Mouse (Mus musculus): ENCODE measurements at regions not wholly inside any gene's neighbourhood (a gene's known extent, or its start where the extent isn't known, plus 50 kb on each side); places are given as distances from the start of the nearest gene placed in this dataset.

- no peak overlapping the region for H3K4me2 ChIP-seq (ENCODE audit: low read depth, low read length)
- H3K27me3 ChIP-seq (ENCODE audit: control insufficient read depth, insufficient read depth, low read length) = no peaks in the 10 kb centered on the region
- ATAC-seq (ENCODE audit: low read depth) = no peak
- H3K36me3 ChIP-seq (ENCODE audit: control insufficient read depth, insufficient read depth, low read length) = no peaks in the 10 kb centered on the region
- no peak overlapping the region for H3K4me3 ChIP-seq (ENCODE audit: low read depth, low read length)
- H3K27ac ChIP-seq (ENCODE audit: low read depth, low read length) = no peak overlapping the region
- H3K9ac ChIP-seq (replicated peaks; ENCODE audit: low read depth, low read length) = no peak overlapping the region
- no peaks in the 10 kb centered on the region for H3K9me3 ChIP-seq (ENCODE audit: control insufficient read depth, low read length)
- H3K4me1 ChIP-seq (ENCODE audit: control insufficient read depth, insufficient read depth, low read length) = no peaks in the 10 kb centered on the region
Measured at GRCm38 (mm10) chr1:45041815-45042214, 269.5 kb upstream of the Col3a1 start.

GRCm38 (mm10) chr1:45043245-45043926 is 268.0 kb upstream of the Col3a1 start:
- H3K4me1 ChIP-seq (ENCODE audit: control insufficient read depth, insufficient read depth, low read length) = no peaks in the 10 kb centered on the region
- no peaks in the 10 kb centered on the region for H3K9me3 ChIP-seq (ENCODE audit: control insufficient read depth, low read length)
- no peak overlapping the region for H3K4me2 ChIP-seq (ENCODE audit: low read depth, low read length)
- no peak overlapping the region for H3K27ac ChIP-seq (ENCODE audit: low read depth, low read length)
- no peak overlapping the region for H3K4me3 ChIP-seq (ENCODE audit: low read depth, low read length)
- no peaks in the 10 kb centered on the region for H3K36me3 ChIP-seq (ENCODE audit: control insufficient read depth, insufficient read depth, low read length)
- no peak overlapping the region for H3K9ac ChIP-seq (replicated peaks; ENCODE audit: low read depth, low read length)
- no peak for ATAC-seq (ENCODE audit: low read depth)
- no peaks in the 10 kb centered on the region for H3K27me3 ChIP-seq (ENCODE audit: control insufficient read depth, insufficient read depth, low read length)

GRCm38 (mm10) chr1:45090841-45091535 is 220.3 kb upstream of the Col3a1 start:
- Histone ChIP-seq H3K36me3 (ENCODE audit: control insufficient read depth, insufficient read depth, low read length) (no peaks in the 10 kb centered on the region), H3K9ac (replicated peaks; ENCODE audit: low read depth, low read length) (no peak overlapping the region), H3K9me3 (ENCODE audit: control insufficient read depth, low read length) (no peaks in the 10 kb centered on the region), H3K27ac (ENCODE audit: low read depth, low read length) (no peak overlapping the region), H3K27me3 (ENCODE audit: control insufficient read depth, insufficient read depth, low read length) (no peaks in the 10 kb centered on the region), H3K4me3 (ENCODE audit: low read depth, low read length) (no peak overlapping the region), H3K4me1 (ENCODE audit: control insufficient read depth, insufficient read depth, low read length) (no peaks in the 10 kb centered on the region), H3K4me2 (ENCODE audit: low read depth, low read length) (no peak overlapping the region)
- peak; percentile 66; the same call in 1 of the 2 replicates for ATAC-seq (ENCODE audit: low read depth)
- WGBS = 78% methylated on average over 10 of the region's 10 CpGs

- H3K36me3 ChIP-seq (ENCODE audit: control insufficient read depth, insufficient read depth, low read length) = no peaks in the 10 kb centered on the region
- no peak overlapping the region for H3K4me2 ChIP-seq (ENCODE audit: low read depth, low read length)
- H3K9ac ChIP-seq (replicated peaks; ENCODE audit: low read depth, low read length) = no peak overlapping the region
- no peak overlapping the region for H3K27ac ChIP-seq (ENCODE audit: low read depth, low read length)
- H3K4me3 ChIP-seq (ENCODE audit: low read depth, low read length) = no peak overlapping the region
- H3K27me3 ChIP-seq (ENCODE audit: control insufficient read depth, insufficient read depth, low read length) = no peaks in the 10 kb centered on the region
- no peaks in the 10 kb centered on the region for H3K9me3 ChIP-seq (ENCODE audit: control insufficient read depth, low read length)
- no peaks in the 10 kb centered on the region for H3K4me1 ChIP-seq (ENCODE audit: control insufficient read depth, insufficient read depth, low read length)
- ATAC-seq (ENCODE audit: low read depth) = no peak
Measured at GRCm38 (mm10) chr1:45100966-45101365, 210.4 kb upstream of the Col3a1 start.

- H3K9ac ChIP-seq (replicated peaks; ENCODE audit: low read depth, low read length) = no peak overlapping the region
- H3K4me3 ChIP-seq (ENCODE audit: low read depth, low read length) = no peak overlapping the region
- H3K27ac ChIP-seq (ENCODE audit: low read depth, low read length) = no peak overlapping the region
- ATAC-seq (ENCODE audit: low read depth) = peak; percentile 71
- no peaks in the 10 kb centered on the region for H3K9me3 ChIP-seq (ENCODE audit: control insufficient read depth, low read length)
- 76% methylated on average over 1 of the region's 1 CpGs for WGBS
- no peaks in the 10 kb centered on the region for H3K27me3 ChIP-seq (ENCODE audit: control insufficient read depth, insufficient read depth, low read length)
- H3K4me1 ChIP-seq (ENCODE audit: control insufficient read depth, insufficient read depth, low read length) = no peaks in the 10 kb centered on the region
- H3K36me3 ChIP-seq (ENCODE audit: control insufficient read depth, insufficient read depth, low read length) = no peaks in the 10 kb centered on the region
- H3K4me2 ChIP-seq (ENCODE audit: low read depth, low read length) = no peak overlapping the region
Measured at GRCm38 (mm10) chr1:45116409-45117144, 194.8 kb upstream of the Col3a1 start.

- no peak overlapping the region for H3K4me2 ChIP-seq (ENCODE audit: low read depth, low read length)
- H3K4me3 ChIP-seq (ENCODE audit: low read depth, low read length) = no peak overlapping the region
- no peaks in the 10 kb centered on the region for H3K9me3 ChIP-seq (ENCODE audit: control insufficient read depth, low read length)
- no peaks in the 10 kb centered on the region for H3K4me1 ChIP-seq (ENCODE audit: control insufficient read depth, insufficient read depth, low read length)
- ATAC-seq (ENCODE audit: low read depth) = no peak; the same call in 1 of the 2 replicates
- H3K27ac ChIP-seq (ENCODE audit: low read depth, low read length) = no peak overlapping the region
- no peaks in the 10 kb centered on the region for H3K27me3 ChIP-seq (ENCODE audit: control insufficient read depth, insufficient read depth, low read length)
- WGBS = 57% methylated on average over 6 of the region's 7 CpGs
- H3K36me3 ChIP-seq (ENCODE audit: control insufficient read depth, insufficient read depth, low read length) = no peaks in the 10 kb centered on the region
- no peak overlapping the region for H3K9ac ChIP-seq (replicated peaks; ENCODE audit: low read depth, low read length)
Measured at GRCm38 (mm10) chr1:45135152-45135714, 176.1 kb upstream of the Col3a1 start.

GRCm38 (mm10) chr1:45147019-45147418 is 164.3 kb upstream of the Col3a1 start:
- WGBS = 75% methylated on average over 2 of the region's 2 CpGs

GRCm38 (mm10) chr1:45181632-45182031 is 129.7 kb upstream of the Col3a1 start:
- Histone ChIP-seq H3K4me1 (ENCODE audit: control insufficient read depth, insufficient read depth, low read length) (no peaks in the 10 kb centered on the region), H3K4me3 (ENCODE audit: low read depth, low read length) (no peak overlapping the region), H3K36me3 (ENCODE audit: control insufficient read depth, insufficient read depth, low read length) (no peaks in the 10 kb centered on the region), H3K4me2 (ENCODE audit: low read depth, low read length) (no peak overlapping the region), H3K9me3 (ENCODE audit: control insufficient read depth, low read length) (no peaks in the 10 kb centered on the region), H3K9ac (replicated peaks; ENCODE audit: low read depth, low read length) (no peak overlapping the region), H3K27ac (ENCODE audit: low read depth, low read length) (no peak overlapping the region), H3K27me3 (ENCODE audit: control insufficient read depth, insufficient read depth, low read length) (no peaks in the 10 kb centered on the region)
- 100% methylated on average over 1 of the region's 1 CpGs for WGBS
- ATAC-seq (ENCODE audit: low read depth) = no peak

More at GRCm38 (mm10) chr1:45147019-45147418, 164.3 kb upstream of the Col3a1 start:
- Histone ChIP-seq H3K4me1 (ENCODE audit: control insufficient read depth, insufficient read depth, low read length) (no peaks in the 10 kb centered on the region), H3K27ac (ENCODE audit: low read depth, low read length) (no peak overlapping the region), H3K9me3 (ENCODE audit: control insufficient read depth, low read length) (no peaks in the 10 kb centered on the region), H3K4me3 (ENCODE audit: low read depth, low read length) (no peak overlapping the region), H3K4me2 (ENCODE audit: low read depth, low read length) (no peak overlapping the region), H3K9ac (replicated peaks; ENCODE audit: low read depth, low read length) (no peak overlapping the region), H3K27me3 (ENCODE audit: control insufficient read depth, insufficient read depth, low read length) (no peaks in the 10 kb centered on the region), H3K36me3 (ENCODE audit: control insufficient read depth, insufficient read depth, low read length) (no peaks in the 10 kb centered on the region)
- ATAC-seq (ENCODE audit: low read depth) = no peak

GRCm38 (mm10) chr1:45185341-45185740 is 126.0 kb upstream of the Col3a1 start:
- Histone ChIP-seq H3K9ac (replicated peaks; ENCODE audit: low read depth, low read length) (no peak overlapping the region), H3K9me3 (ENCODE audit: control insufficient read depth, low read length) (no peaks in the 10 kb centered on the region), H3K4me3 (ENCODE audit: low read depth, low read length) (no peak overlapping the region), H3K27ac (ENCODE audit: low read depth, low read length) (no peak overlapping the region), H3K27me3 (ENCODE audit: control insufficient read depth, insufficient read depth, low read length) (no peaks in the 10 kb centered on the region), H3K4me2 (ENCODE audit: low read depth, low read length) (no peak overlapping the region), H3K4me1 (ENCODE audit: control insufficient read depth, insufficient read depth, low read length) (no peaks in the 10 kb centered on the region), H3K36me3 (ENCODE audit: control insufficient read depth, insufficient read depth, low read length) (no peaks in the 10 kb centered on the region)
- ATAC-seq (ENCODE audit: low read depth) = no peak
